8 mouse cellular contexts compared by ENCODE assay signal in the genomic region with DNA sequence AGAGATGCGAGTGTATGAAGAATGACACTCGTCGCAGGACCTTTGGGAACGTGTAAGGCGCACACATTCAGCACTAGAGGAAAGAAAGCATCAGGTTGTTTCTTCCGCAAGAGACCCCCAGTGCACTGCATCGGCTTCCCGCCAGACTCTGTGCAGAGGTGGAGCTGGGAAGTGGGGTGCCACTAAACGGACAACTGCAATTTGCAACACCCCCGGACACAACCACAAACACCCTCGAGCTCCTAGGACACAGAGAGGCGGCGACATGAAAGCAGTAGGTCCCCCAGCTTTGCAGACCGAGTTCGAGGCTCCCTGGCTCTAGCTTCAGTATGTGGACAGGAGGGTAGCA. TPM values are rescaled to one million over a fixed set of nuclear protein-coding genes. Genes with fewer than 3 reads are reported as not detected.
DNase-seq lines count a peak whose midpoint lies in the region; ATAC-seq and TF ChIP-seq lines count a peak whose summit lies in the region.

No protein-coding gene starts in this region.

- no peak for ATAC-seq in lung, embryonic 15.5 days (ENCODE audit: borderline replicate concordance, extremely low read depth, low FRiP score, low TSS enrichment)
- ATAC-seq in forebrain, embryonic 11.5 days (replicated peaks; ENCODE audit: low FRiP score), result no peak
- ATAC-seq in limb, embryonic 13.5 days (ENCODE audit: low FRiP score, low read depth), result no peak
- no peak for ATAC-seq in monocyte, adult 5-6 weeks (replicated peaks; ENCODE audit: insufficient number of reproducible peaks, low FRiP score, low TSS enrichment, poor library complexity, severe bottlenecking)

- H3K27ac ChIP-seq in lung, embryonic 15.5 days, result no peak overlapping the region
- H3K27ac ChIP-seq in forebrain, embryonic 11.5 days (ENCODE audit: low read depth, low read length), result no peak overlapping the region
- H3K27ac ChIP-seq in limb, embryonic 13.5 days, result no peak overlapping the region
- H3K27ac ChIP-seq in olfactory bulb, adult 2 months (ENCODE audit: insufficient read depth, low read depth, low read length), result no peak overlapping the region

- H3K9me3 ChIP-seq in lung, embryonic 15.5 days, result no peaks in the 10 kb centered on the region
- no peaks in the 10 kb centered on the region for H3K9me3 ChIP-seq in forebrain, embryonic 11.5 days (ENCODE audit: control insufficient read depth, low read length)
- H3K9me3 ChIP-seq in limb, embryonic 13.5 days, result no peaks in the 10 kb centered on the region

- H3K27me3 ChIP-seq in lung, embryonic 15.5 days, result peaks cover 20% of the 10 kb centered on the region
- H3K27me3 ChIP-seq in forebrain, embryonic 11.5 days (ENCODE audit: control insufficient read depth, insufficient read depth, low read length), result peaks cover 32% of the 10 kb centered on the region
- H3K27me3 ChIP-seq in limb, embryonic 13.5 days, result peaks cover 60% of the 10 kb centered on the region

- H3K4me3 ChIP-seq in lung, embryonic 15.5 days, result peak overlapping the region; percentile 45
- H3K4me3 ChIP-seq in forebrain, embryonic 11.5 days (ENCODE audit: low read depth, low read length), result peak overlapping the region; percentile 28
- H3K4me3 ChIP-seq in limb, embryonic 13.5 days, result peak overlapping the region; percentile 43
- H3K4me3 ChIP-seq in olfactory bulb, adult 2 months (ENCODE audit: insufficient read depth, low read depth, low read length), result peak overlapping the region; percentile 19; the same call in 1 of the 2 replicates

- no peak overlapping the region for H3K9ac ChIP-seq in lung, embryonic 15.5 days
- H3K9ac ChIP-seq in forebrain, embryonic 11.5 days (ENCODE audit: low read length), result no peak overlapping the region
- H3K9ac ChIP-seq in limb, embryonic 13.5 days, result 0 out of 2 replicates have a peak overlapping the region, but pooled peaks have one; percentile 39

- WGBS in lung, embryonic 15.5 days, result 5% methylated on average over 15 of the region's 15 CpGs
- 3% methylated on average over 15 of the region's 15 CpGs for WGBS in forebrain, embryonic 11.5 days
- 2% methylated on average over 15 of the region's 15 CpGs for WGBS in limb, embryonic 13.5 days
- 18% methylated on average over 15 of the region's 15 CpGs for WGBS in olfactory bulb, adult 2 months

- DNase-seq in lung, postnatal 10 days, result no peak
- DNase-seq in forebrain, embryonic 11.5 days (ENCODE audit: low spot score), result no peak
- no peak for DNase-seq in retina, postnatal 1 day
- no peak for DNase-seq in right cerebral cortex, adult 18-20 months

- TF ChIP-seq POLR2A in olfactory bulb, adult 2 months (IDR thresholded peaks at IDR 0.05; ENCODE audit: insufficient read depth, low read depth, low read length), result no peak

- H3K36me3 ChIP-seq in lung, embryonic 15.5 days, result no peaks in the 10 kb centered on the region
- H3K36me3 ChIP-seq in forebrain, embryonic 11.5 days (ENCODE audit: control insufficient read depth, insufficient read depth, low read length), result no peaks in the 10 kb centered on the region
- H3K36me3 ChIP-seq in limb, embryonic 13.5 days, result no peaks in the 10 kb centered on the region

- peak overlapping the region; percentile 81 for H3K4me2 ChIP-seq in lung, embryonic 15.5 days
- peak overlapping the region; percentile 38; the same call in 1 of the 2 replicates for H3K4me2 ChIP-seq in forebrain, embryonic 11.5 days (ENCODE audit: low read depth, low read length, severe bottlenecking)
- peak overlapping the region; percentile 67 for H3K4me2 ChIP-seq in limb, embryonic 13.5 days (replicated peaks)

- peaks cover 50% of the 10 kb centered on the region for H3K4me1 ChIP-seq in lung, embryonic 15.5 days
- H3K4me1 ChIP-seq in forebrain, embryonic 11.5 days (replicated peaks; ENCODE audit: control insufficient read depth, insufficient read depth, low read length), result no peaks in the 10 kb centered on the region
- H3K4me1 ChIP-seq in limb, embryonic 13.5 days, result peaks cover 16% of the 10 kb centered on the region
- H3K4me1 ChIP-seq in olfactory bulb, adult 2 months (ENCODE audit: control insufficient read depth, insufficient read depth, low read length), result peaks cover 20% of the 10 kb centered on the region

- no peak for TF ChIP-seq CTCF in olfactory bulb, adult 2 months (IDR thresholded peaks at IDR 0.05; ENCODE audit: insufficient read depth, low read depth, low read length)

RNA-seq across cellular contexts. Expression of a gene that starts 0.3 kb away (rescaled TPM):
- 13.9 and 16.2 TPM in 2 replicates for polyA plus RNA-seq in lung, embryonic 15.5 days (2015; fragmentation: Nextera tagmentation; extraction: Ambion mirVana)
- 0.73 and 1.3 TPM in 2 replicates for polyA plus RNA-seq in forebrain, embryonic 11.5 days (2014; fragmentation: Nextera tagmentation; extraction: Ambion mirVana)
- polyA plus RNA-seq in limb, embryonic 13.5 days (2015; fragmentation: Nextera tagmentation; extraction: Ambion mirVana), result 0.96 and 1.3 TPM in 2 replicates
- polyA plus RNA-seq in olfactory bulb, adult 2 months (2012; ENCODE audit: insufficient read depth, insufficient read length, low replicate concordance, missing spikeins), result 103 TPM in 1 of 2 replicates, not detected in the other
- total RNA-seq in monocyte, adult 5-6 weeks (2017), result 107 to 245 TPM (median 115 TPM) in 3 replicates

RNA-seq across cellular contexts. Expression of a gene that starts 38.2 kb away (rescaled TPM):
- 1.6 and 2.2 TPM in 2 replicates for polyA plus RNA-seq in lung, embryonic 15.5 days (2015; fragmentation: Nextera tagmentation; extraction: Ambion mirVana)
- polyA plus RNA-seq in forebrain, embryonic 11.5 days (2014; fragmentation: Nextera tagmentation; extraction: Ambion mirVana), result 1.1 and 1.6 TPM in 2 replicates
- polyA plus RNA-seq in limb, embryonic 13.5 days (2015; fragmentation: Nextera tagmentation; extraction: Ambion mirVana), result 0.84 and 1.0 TPM in 2 replicates
- polyA plus RNA-seq in olfactory bulb, adult 2 months (2012; ENCODE audit: insufficient read depth, insufficient read length, low replicate concordance, missing spikeins), result not detected in 2 replicates
- total RNA-seq in monocyte, adult 5-6 weeks (2017), result 6.3 to 18.7 TPM (median 15.6 TPM) in 3 replicates

RNA-seq across cellular contexts. Expression of a gene that starts 58.1 kb away (rescaled TPM):
- 7.7 and 7.8 TPM in 2 replicates for polyA plus RNA-seq in lung, embryonic 15.5 days (2015; fragmentation: Nextera tagmentation; extraction: Ambion mirVana)
- 4.7 and 5.2 TPM in 2 replicates for polyA plus RNA-seq in forebrain, embryonic 11.5 days (2014; fragmentation: Nextera tagmentation; extraction: Ambion mirVana)
- 11.3 and 12.7 TPM in 2 replicates for polyA plus RNA-seq in limb, embryonic 13.5 days (2015; fragmentation: Nextera tagmentation; extraction: Ambion mirVana)
- polyA plus RNA-seq in olfactory bulb, adult 2 months (2012; ENCODE audit: insufficient read depth, insufficient read length, low replicate concordance, missing spikeins), result not detected in 2 replicates
- 2.6 to 4.0 TPM (median 3.0 TPM) in 3 replicates for total RNA-seq in monocyte, adult 5-6 weeks (2017)
